Mouse (Mus musculus): ENCODE results near the gene Msantd3. TPM values are rescaled to one million over a fixed set of nuclear protein-coding genes. Genes with fewer than 3 reads are reported as not detected.

The Msantd3 gene
- total RNA-seq, 2 experiments from 2014 or later, result 28.0 to 28.7 TPM

GRCm38 (mm10) chr4:48592328-48592727, 52.6 kb downstream of the Msantd3 start:
- no peak for DNase-seq (ENCODE audit: low spot score in 2 of 2)

- no peak for DNase-seq (ENCODE audit: low spot score in 2 of 2)
Measured at GRCm38 (mm10) chr4:48592844-48593243, 53.1 kb downstream of the Msantd3 start.

GRCm38 (mm10) chr4:48596111-48596510, 56.4 kb downstream of the Msantd3 start:
- no peak for DNase-seq (ENCODE audit: low spot score in 2 of 2)

GRCm38 (mm10) chr4:48605650-48606049, 65.9 kb downstream of the Msantd3 start:
- DNase-seq (ENCODE audit: low spot score in 2 of 2), result no peak

- DNase-seq (ENCODE audit: low spot score in 2 of 2), result no peak
Measured at GRCm38 (mm10) chr4:48609485-48609884, 69.8 kb downstream of the Msantd3 start.

- no peak for DNase-seq (ENCODE audit: low spot score in 2 of 2)
Measured at GRCm38 (mm10) chr4:48610251-48610650, 70.5 kb downstream of the Msantd3 start.

Other genes with a start within 250 kb of the Msantd3 start
- 10 to 100 TPM; 37.6 to 44.8 TPM for gene Tex10, start 66.5 kb upstream of the Msantd3 start, total RNA-seq (2021)
- gene Tmeff1, start 45.2 kb downstream of the Msantd3 start, total RNA-seq (2021), result 10 to 100 TPM; 32.5 to 38.3 TPM
- 1 to 10 TPM; 3.4 to 6.8 TPM for gene Cavin4, start 123.6 kb downstream of the Msantd3 start, total RNA-seq (2021)